Mouse (Mus musculus): ENCODE measurements around the gene Mrps5. TPM values are rescaled to one million over a fixed set of nuclear protein-coding genes. Genes with fewer than 3 reads are reported as not detected.

The Mrps5 gene
- polyA plus RNA-seq, 1 experiment, result 113 TPM

DNA sequence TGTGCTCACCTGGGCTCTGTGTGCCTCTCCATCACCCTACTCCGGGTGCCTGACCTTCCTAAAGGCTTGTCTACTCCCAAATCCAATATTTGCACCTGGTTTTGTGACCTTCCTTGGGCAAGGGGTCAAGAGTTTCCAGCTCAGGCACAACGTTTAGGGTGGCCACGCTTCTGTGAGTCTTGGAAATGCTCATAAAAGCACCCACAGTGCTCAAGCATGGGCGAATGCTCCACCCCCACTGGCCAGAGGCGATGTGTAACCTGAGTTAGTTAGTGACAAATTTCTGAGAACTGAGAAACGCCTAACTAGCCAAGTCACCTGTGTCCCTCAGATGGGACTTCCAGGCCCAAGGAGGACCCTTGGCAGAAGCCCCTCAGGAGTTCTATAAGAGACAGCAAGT lies 48.6 kb downstream of the Mrps5 start:
- Histone ChIP-seq H3K36me3 (replicated peaks; ENCODE audit: low read length) (no peaks in the 10 kb centered on the region), H3K4me3 (replicated peaks) (no peak overlapping the region), H3K4me1 (no peaks in the 10 kb centered on the region), H3K27me3 (replicated peaks) (peaks cover 39% of the 10 kb centered on the region), H3K9me3 (no peaks in the 10 kb centered on the region)
- no peak for TF ChIP-seq GATA1 (IDR thresholded peaks at IDR 0.05; ENCODE audit: borderline replicate concordance, low read length)
- no peak for TF ChIP-seq FLI1 (IDR thresholded peaks at IDR 0.05; ENCODE audit: low read length)

DNA sequence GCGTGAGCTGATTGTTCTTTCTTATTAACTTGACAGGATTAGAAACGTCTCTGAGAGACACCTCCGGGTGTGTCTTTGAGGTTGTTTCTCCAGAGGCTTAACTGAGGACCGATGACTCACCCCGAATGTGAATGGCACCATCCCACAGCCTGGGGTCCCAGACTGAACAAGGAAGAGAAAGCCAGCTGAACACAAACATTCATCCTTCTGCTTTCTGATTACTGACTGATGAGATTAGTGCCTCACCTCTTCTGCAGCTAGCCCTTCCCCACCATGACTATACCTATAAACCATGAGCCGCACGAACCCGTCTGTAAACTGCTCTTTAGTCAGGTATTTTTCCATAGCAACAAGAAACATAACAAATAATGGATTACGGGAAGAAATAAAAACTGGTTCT lies 52.0 kb downstream of the Mrps5 start:
- Histone ChIP-seq H3K9me3 (no peaks in the 10 kb centered on the region), H3K36me3 (replicated peaks; ENCODE audit: low read length) (no peaks in the 10 kb centered on the region), H3K27me3 (replicated peaks) (peaks cover 44% of the 10 kb centered on the region), H3K4me3 (replicated peaks) (no peak overlapping the region), H3K4me1 (no peaks in the 10 kb centered on the region)
- TF ChIP-seq FLI1 (IDR thresholded peaks at IDR 0.05; ENCODE audit: low read length) (no peak), GATA1 (IDR thresholded peaks at IDR 0.05; ENCODE audit: borderline replicate concordance, low read length) (no peak)

DNA sequence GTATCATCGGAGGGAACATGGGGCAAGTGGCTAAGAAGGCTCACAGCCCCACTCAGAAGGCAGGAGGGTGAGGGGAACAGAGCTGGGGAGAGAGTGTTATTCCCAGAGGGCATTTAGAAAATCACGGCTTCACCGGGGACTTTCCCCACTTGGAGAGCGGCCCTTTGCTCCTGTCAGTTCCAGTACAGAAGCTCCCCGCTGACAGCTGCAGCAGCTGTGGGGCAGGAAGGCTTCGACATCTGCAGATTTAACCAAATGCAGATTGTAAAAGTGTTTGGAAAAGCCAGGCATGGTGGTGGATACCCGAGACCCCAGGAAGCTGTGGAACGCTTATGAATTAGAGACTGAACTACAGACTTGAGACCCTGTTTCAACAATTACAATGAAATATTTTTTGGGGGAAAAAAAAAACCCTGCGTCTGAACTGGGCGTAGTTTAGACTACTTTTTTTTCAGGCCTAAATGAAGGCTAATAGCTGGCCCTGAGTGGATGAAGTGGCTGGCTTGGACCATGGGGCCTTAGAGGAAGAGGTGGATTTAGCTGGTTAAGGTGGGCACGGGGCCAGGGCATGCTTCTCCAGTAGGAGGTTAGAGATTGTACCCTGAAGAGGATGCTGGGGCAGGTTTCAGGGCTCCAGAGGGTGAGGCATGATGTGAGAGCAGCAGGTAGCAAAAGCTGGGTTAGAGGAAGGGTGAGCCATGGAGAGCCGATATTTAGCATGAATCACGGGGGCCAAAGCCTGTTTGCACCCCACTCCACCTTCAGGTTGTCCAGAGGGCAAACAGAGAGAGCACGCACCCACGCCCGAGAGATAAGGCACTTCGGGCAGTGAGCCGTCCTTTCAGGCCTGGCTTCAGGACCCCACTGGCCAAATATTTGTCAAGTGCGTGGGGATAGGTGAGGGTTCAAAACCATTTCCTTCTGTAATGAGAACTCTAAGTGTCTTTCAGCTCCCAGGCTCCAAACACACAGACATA lies 57.0 kb downstream of the Mrps5 start:
- no peaks in the 10 kb centered on the region for H3K36me3 ChIP-seq (replicated peaks; ENCODE audit: low read length)
- H3K4me1 ChIP-seq, result no peaks in the 10 kb centered on the region
- TF ChIP-seq FLI1 (IDR thresholded peaks at IDR 0.05; ENCODE audit: low read length), result no peak
- no peak overlapping the region for H3K4me3 ChIP-seq (replicated peaks)
- H3K27me3 ChIP-seq (replicated peaks), result peaks cover 61% of the 10 kb centered on the region
- no peaks in the 10 kb centered on the region for H3K9me3 ChIP-seq

DNA sequence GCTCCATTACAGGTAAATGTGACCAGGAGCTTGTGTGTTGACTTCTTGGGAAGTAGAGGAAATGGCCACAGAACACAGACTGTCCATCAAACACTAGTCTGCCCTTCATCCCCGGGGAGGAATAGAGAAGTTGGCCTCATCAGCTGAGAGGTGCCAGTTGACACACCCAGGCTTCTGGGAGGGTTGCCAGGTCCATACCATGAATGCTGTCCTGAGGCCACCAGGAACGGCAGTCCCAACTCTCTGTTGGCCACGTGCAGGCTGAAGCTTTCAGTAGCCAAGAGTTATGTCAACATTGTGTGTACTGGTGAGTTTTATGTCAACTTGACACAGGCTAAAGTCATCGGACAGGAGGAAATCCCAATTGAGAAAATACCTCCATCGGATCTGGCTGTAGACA lies 59.9 kb downstream of the Mrps5 start:
- no peaks in the 10 kb centered on the region for H3K4me1 ChIP-seq
- no peaks in the 10 kb centered on the region for H3K9me3 ChIP-seq
- H3K27me3 ChIP-seq (replicated peaks), result peaks cover 71% of the 10 kb centered on the region
- no peaks in the 10 kb centered on the region for H3K36me3 ChIP-seq (replicated peaks; ENCODE audit: low read length)
- TF ChIP-seq FLI1 (IDR thresholded peaks at IDR 0.05; ENCODE audit: low read length), result no peak
- TF ChIP-seq GATA1 (IDR thresholded peaks at IDR 0.05; ENCODE audit: borderline replicate concordance, low read length), result no peak
- H3K4me3 ChIP-seq (replicated peaks), result no peak overlapping the region

DNA sequence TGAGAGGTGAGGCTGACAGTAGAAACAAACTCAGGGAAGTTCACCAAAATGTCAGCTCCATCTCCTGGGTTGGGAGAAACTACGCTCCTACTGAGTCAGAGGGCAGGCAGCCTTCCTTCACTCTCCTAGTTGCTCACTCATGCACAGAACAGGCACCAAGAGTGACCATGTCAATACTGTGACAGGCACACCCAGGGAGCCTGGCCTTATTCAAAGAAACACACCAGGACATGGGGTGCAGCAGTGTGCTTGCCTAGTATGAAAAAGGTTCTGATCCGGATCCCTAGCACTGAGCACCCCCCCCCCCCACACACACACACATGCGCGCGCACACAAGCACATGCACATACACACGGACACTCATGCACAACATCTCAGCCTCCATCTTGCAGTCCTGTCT lies 61.1 kb downstream of the Mrps5 start:
- no peak overlapping the region for H3K4me3 ChIP-seq (replicated peaks)
- H3K27me3 ChIP-seq (replicated peaks), result peaks cover 75% of the 10 kb centered on the region
- no peak for TF ChIP-seq FLI1 (IDR thresholded peaks at IDR 0.05; ENCODE audit: low read length)
- no peak for TF ChIP-seq GATA1 (IDR thresholded peaks at IDR 0.05; ENCODE audit: borderline replicate concordance, low read length)
- H3K36me3 ChIP-seq (replicated peaks; ENCODE audit: low read length), result no peaks in the 10 kb centered on the region
- H3K4me1 ChIP-seq, result no peaks in the 10 kb centered on the region
- H3K9me3 ChIP-seq, result no peaks in the 10 kb centered on the region

DNA sequence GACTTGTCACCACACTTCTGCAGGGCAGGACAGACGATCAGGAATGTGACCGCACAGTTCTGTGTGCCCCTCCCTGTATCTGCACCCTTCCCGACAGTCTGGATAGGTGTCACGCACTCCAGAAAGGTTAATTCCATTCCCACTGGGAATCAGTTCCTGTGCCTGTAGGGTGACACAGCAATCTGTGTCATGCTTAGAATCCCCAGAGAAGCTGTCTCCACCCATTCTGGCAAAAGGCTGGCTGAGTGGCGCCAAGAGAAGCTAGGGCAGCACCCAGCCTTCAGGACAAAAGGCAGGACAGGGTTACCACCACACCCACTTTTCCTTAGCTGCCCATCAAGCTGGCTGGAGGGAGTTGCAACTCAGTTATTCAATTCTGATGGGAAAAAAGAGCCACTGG lies 62.9 kb downstream of the Mrps5 start:
- Histone ChIP-seq H3K4me1 (no peaks in the 10 kb centered on the region), H3K27me3 (replicated peaks) (peaks cover 79% of the 10 kb centered on the region), H3K4me3 (replicated peaks) (no peak overlapping the region), H3K9me3 (no peaks in the 10 kb centered on the region), H3K36me3 (replicated peaks; ENCODE audit: low read length) (no peaks in the 10 kb centered on the region)
- TF ChIP-seq GATA1 (IDR thresholded peaks at IDR 0.05; ENCODE audit: borderline replicate concordance, low read length), result no peak

DNA sequence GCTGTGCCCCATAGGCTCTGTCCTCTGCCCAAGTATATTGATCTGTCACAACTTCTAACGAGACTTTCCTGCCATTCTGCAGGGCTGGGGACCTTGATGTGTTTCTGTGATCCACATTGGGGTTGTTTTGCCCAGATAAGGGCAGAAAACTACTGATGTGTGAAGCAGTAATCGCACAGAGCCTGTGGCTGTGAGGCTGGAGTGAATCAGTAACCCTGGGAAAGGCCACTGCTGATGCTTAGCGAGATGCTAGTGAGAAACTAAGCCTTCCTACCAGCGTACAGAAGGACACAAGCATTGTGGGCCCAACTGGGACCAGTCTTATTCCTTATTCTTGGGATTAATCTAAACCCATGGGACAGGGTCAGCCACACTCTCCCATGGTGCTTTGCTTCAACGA lies 64.6 kb downstream of the Mrps5 start:
- H3K27me3 ChIP-seq (replicated peaks), result peaks cover 86% of the 10 kb centered on the region
- no peak overlapping the region for H3K4me3 ChIP-seq (replicated peaks)
- no peaks in the 10 kb centered on the region for H3K9me3 ChIP-seq
- no peaks in the 10 kb centered on the region for H3K36me3 ChIP-seq (replicated peaks; ENCODE audit: low read length)
- no peak for TF ChIP-seq FLI1 (IDR thresholded peaks at IDR 0.05; ENCODE audit: low read length)
- TF ChIP-seq GATA1 (IDR thresholded peaks at IDR 0.05; ENCODE audit: borderline replicate concordance, low read length), result no peak
- peaks cover 7% of the 10 kb centered on the region for H3K4me1 ChIP-seq

DNA sequence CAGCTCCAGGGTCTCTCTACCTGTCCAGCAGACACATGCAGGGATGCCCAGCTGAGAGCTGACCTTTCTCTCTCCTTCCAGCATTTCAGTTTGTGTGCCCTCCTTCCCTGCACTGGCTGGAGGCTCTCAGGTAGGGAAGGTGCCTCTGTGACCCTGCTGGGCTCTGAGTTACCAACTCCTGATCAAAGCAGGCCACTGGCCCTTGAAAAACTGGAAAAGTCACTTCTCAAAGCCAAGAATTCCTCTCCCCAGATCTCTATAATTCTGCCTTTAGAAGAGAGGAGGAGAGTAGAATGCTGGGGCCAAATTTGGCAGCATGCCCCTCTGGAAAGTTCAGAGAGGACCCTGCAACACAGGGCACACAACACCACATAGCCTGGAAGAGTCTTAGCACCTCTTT lies 65.3 kb downstream of the Mrps5 start:
- H3K4me1 ChIP-seq, result peaks cover 7% of the 10 kb centered on the region
- peaks cover 87% of the 10 kb centered on the region for H3K27me3 ChIP-seq (replicated peaks)
- TF ChIP-seq GATA1 (IDR thresholded peaks at IDR 0.05; ENCODE audit: borderline replicate concordance, low read length), result no peak
- TF ChIP-seq FLI1 (IDR thresholded peaks at IDR 0.05; ENCODE audit: low read length), result no peak
- no peaks in the 10 kb centered on the region for H3K9me3 ChIP-seq
- H3K36me3 ChIP-seq (replicated peaks; ENCODE audit: low read length), result no peaks in the 10 kb centered on the region
- H3K4me3 ChIP-seq (replicated peaks), result no peak overlapping the region

DNA sequence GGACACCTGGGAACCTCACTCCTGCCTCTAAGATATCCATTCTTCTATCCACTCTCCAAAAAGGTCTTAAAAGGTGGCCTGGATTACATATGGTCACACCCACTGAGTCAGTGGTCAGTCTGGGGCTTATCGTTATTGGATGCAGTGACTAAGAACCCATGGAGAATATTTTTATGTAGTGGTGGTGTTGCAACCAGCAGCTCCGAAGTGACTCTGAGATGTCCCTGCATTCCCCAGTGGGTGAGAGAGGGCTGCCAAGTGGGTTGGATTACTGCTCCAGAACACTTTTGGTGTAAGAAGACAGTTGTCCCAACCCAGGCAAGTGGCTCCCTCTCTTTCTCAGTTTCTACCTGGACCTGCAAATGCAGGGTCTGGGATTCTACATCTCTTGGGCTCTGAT lies 65.8 kb downstream of the Mrps5 start:
- no peak overlapping the region for H3K4me3 ChIP-seq (replicated peaks)
- no peaks in the 10 kb centered on the region for H3K36me3 ChIP-seq (replicated peaks; ENCODE audit: low read length)
- TF ChIP-seq GATA1 (IDR thresholded peaks at IDR 0.05; ENCODE audit: borderline replicate concordance, low read length) (no peak), FLI1 (IDR thresholded peaks at IDR 0.05; ENCODE audit: low read length) (no peak)
- no peaks in the 10 kb centered on the region for H3K9me3 ChIP-seq
- peaks cover 91% of the 10 kb centered on the region for H3K27me3 ChIP-seq (replicated peaks)
- peaks cover 7% of the 10 kb centered on the region for H3K4me1 ChIP-seq

DNA sequence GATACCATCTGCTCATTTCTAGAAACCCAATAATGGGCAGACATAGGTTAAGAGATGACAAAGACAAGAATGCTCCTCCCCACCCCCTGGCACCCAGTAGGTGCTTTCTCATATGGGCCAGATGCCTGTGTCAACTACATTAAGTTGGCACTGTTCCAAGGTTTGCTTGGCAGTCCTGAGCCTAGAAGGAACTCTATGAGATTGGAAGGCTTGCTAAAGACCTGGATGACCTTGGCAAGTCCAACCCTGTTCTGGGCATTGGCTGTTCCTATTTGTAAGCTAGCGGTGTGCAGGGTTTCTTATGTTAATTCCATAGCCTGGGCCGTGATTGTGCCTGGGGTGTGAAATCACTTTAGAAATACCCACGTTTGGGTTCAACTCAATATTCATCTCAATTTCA lies 67.8 kb downstream of the Mrps5 start:
- Histone ChIP-seq H3K27me3 (replicated peaks) (peaks cover 90% of the 10 kb centered on the region), H3K4me3 (replicated peaks) (no peak overlapping the region)
- TF ChIP-seq FLI1 (IDR thresholded peaks at IDR 0.05; ENCODE audit: low read length) (no peak), GATA1 (IDR thresholded peaks at IDR 0.05; ENCODE audit: borderline replicate concordance, low read length) (no peak)

More for the DNA sequence above, 67.8 kb downstream of the Mrps5 start:
- Histone ChIP-seq H3K9me3 (no peaks in the 10 kb centered on the region), H3K36me3 (replicated peaks; ENCODE audit: low read length) (no peaks in the 10 kb centered on the region), H3K4me1 (peaks cover 7% of the 10 kb centered on the region)

All from megakaryocyte, embryonic 14.5 days (primary cell).